Mouse (Mus musculus) lung, adult 2 months (tissue): ENCODE data around the gene Cela1.

Source experiments
- CTCF ChIP-seq: fragments of 200-500 bp; IDR thresholded peaks from 2 replicates; pipeline ENCODE4 v1.5.1; 2011; ENCODE audit warnings: mild to moderate bottlenecking, low read length, control low read depth; ENCODE audit not compliant: insufficient read depth
- POLR2A ChIP-seq: fragments of 200-500 bp; IDR thresholded peaks from 2 replicates; pipeline ENCODE4 v1.6.1; 2011; ENCODE audit warnings: low read depth, mild to moderate bottlenecking, control low read depth, low read length, borderline replicate concordance; ENCODE audit errors: extremely low read depth

DNA sequence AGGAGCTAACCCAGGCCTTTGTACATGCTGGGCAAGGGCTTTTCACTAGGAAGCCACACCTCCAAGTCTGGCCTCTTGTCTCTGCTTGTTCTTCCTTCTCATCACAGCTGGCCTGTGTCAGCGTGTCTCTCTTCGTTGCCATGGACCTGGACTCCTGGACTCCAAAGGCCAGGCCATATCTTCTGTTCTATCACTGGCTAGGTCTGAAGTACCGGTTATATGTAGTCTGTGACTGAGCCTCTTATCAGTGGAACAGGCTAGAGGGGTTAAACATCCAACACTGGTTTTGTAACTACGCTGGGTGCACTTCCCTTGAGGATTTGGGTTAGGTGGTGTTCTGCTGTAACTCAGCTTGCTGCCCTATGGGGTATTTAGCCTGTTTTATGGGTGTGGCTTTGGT, 34.3 kb upstream of the Cela1 start:
- TF ChIP-seq CTCF (no peak), POLR2A (no peak)
